Mouse (Mus musculus) C2C12 (cell line): ENCODE measurements around the gene Esrrb.

Experiments
- CEBPB ChIP-seq: IDR thresholded peaks from one replicate; pipeline ENCODE4 v1.6.1; 2011; ENCODE audit warnings: low read depth, mild to moderate bottlenecking, control low read depth, moderate library complexity
- CTCF ChIP-seq: IDR thresholded peaks from one replicate; pipeline ENCODE4 v1.5.1; 2011; ENCODE audit not compliant: control insufficient read depth, insufficient read depth, insufficient read length
- MAX ChIP-seq: IDR thresholded peaks from one replicate; pipeline ENCODE4 v1.6.1; 2011; ENCODE audit warnings: mild to moderate bottlenecking, control low read depth
- USF1 ChIP-seq: IDR thresholded peaks from one replicate; pipeline ENCODE4 v1.6.1; 2011; ENCODE audit warnings: low read depth, mild to moderate bottlenecking, control low read depth, moderate library complexity

DNA sequence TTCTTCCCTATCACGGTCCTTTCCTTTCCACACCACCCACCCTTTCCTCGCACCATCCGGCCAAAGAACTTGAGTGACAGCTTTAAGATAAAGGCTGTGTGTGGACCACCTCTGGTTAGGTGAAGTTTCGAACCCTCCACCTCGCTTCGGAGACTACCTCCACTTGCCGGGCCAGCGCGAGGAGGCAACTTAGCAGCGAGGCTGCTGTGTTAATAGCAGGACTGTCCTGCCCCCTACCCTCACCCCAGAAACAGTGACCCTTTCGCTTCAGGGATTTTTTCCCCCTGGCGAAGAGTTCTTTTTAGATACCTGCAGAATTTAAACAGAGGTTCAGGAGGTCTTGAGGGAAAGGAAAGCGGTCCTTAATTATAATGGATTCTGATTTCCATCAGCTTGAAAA, 62.2 kb downstream of the Esrrb start:
- TF ChIP-seq CTCF = no peak
- TF ChIP-seq USF1 = no peak
- TF ChIP-seq MAX = no peak
- no peak for TF ChIP-seq CEBPB
